16 mouse cellular contexts compared by ENCODE assay signal in genomic region chr4:127016366-127016765, GRCm38 (mm10).
"Had no signal": no experiment of that assay in that cellular context is flagged by ENCODE, and none has a peak within 500 bp of the region (broad histone marks: within the 10 kb centered on the region; RNA-seq: fewer than 3 reads in every experiment).

No protein-coding gene starts in this region.

- H3K36me3 ChIP-seq: intestine, embryonic 15.5 days; limb, embryonic 10.5 days; limb, embryonic 13.5 days; liver, embryonic 12.5 days; liver, embryonic 15.5 days; lung, embryonic 15.5 days; neural tube, embryonic 12.5 days; neural tube, embryonic 15.5 days; stomach, embryonic 15.5 days had no signal

- H3K27ac ChIP-seq: intestine, embryonic 15.5 days; limb, embryonic 13.5 days; lung, embryonic 15.5 days; neural tube, embryonic 12.5 days; neural tube, embryonic 15.5 days; stomach, embryonic 15.5 days had no signal

- H3K4me2 ChIP-seq: midbrain, embryonic 11.5 days; stomach, embryonic 15.5 days had no signal

- H3K27me3 ChIP-seq: intestine, embryonic 15.5 days; limb, embryonic 13.5 days; liver, embryonic 12.5 days; liver, embryonic 15.5 days; lung, embryonic 15.5 days; neural tube, embryonic 12.5 days; neural tube, embryonic 15.5 days; stomach, embryonic 15.5 days had no signal

- H3K4me1 ChIP-seq: intestine, embryonic 15.5 days; limb, embryonic 10.5 days; lung, embryonic 15.5 days; stomach, embryonic 15.5 days had no signal

- H3K9ac ChIP-seq: intestine, embryonic 15.5 days; limb, embryonic 13.5 days; liver, embryonic 15.5 days; lung, embryonic 15.5 days; neural tube, embryonic 12.5 days; neural tube, embryonic 15.5 days; stomach, embryonic 15.5 days had no signal

- DNase-seq: liver; lung, adult 18-20 months; midbrain, embryonic 14.5 days; right cerebral cortex, postnatal 14 days; right cerebral cortex, postnatal 4 days; thymus, postnatal 25 days had no signal

- H3K9me3 ChIP-seq: intestine, embryonic 15.5 days; limb, embryonic 10.5 days; limb, embryonic 13.5 days; liver, embryonic 12.5 days; liver, embryonic 15.5 days; lung, embryonic 15.5 days; neural tube, embryonic 12.5 days; neural tube, embryonic 15.5 days; stomach, embryonic 15.5 days had no signal
